Mouse (Mus musculus): Measurements from ENCODE around the gene Ngfr. TPM values are rescaled to one million over a fixed set of nuclear protein-coding genes. Genes with fewer than 3 reads are reported as not detected.

Gene Ngfr
- polyA plus RNA-seq, 1 experiment from 2014 or later = 33.0 TPM

GRCm38 (mm10) chr11:95577776-95578446 lies 9.6 kb downstream of the Ngfr start:
- Histone ChIP-seq H3K27ac (no peak overlapping the region), H3K9me3 (no peaks in the 10 kb centered on the region), H3K4me1 (peaks cover 82% of the 10 kb centered on the region), H3K4me3 (peak overlapping the region; percentile 1; the same call in 1 of the 2 replicates), H3K27me3 (peaks cover 39% of the 10 kb centered on the region), H3K9ac (no peak overlapping the region), H3K36me3 (peaks cover 3% of the 10 kb centered on the region; the same call in 1 of the 2 replicates), H3K4me2 (replicated peaks) (peak overlapping the region; percentile 19; the same call in 1 of the 2 replicates)
- ATAC-seq (ENCODE audit: insufficient number of reproducible peaks, insufficient read depth, low FRiP score, low TSS enrichment) = 0 out of 2 replicates have a peak, but pooled peaks have one; percentile 51
- 25% methylated on average over 39 of the region's 39 CpGs for WGBS

- Histone ChIP-seq H3K9ac (no peak overlapping the region), H3K36me3 (peaks cover 3% of the 10 kb centered on the region; the same call in 1 of the 2 replicates), H3K27me3 (peaks cover 26% of the 10 kb centered on the region), H3K4me1 (peaks cover 80% of the 10 kb centered on the region), H3K27ac (peak overlapping the region; percentile 51; the same call in 1 of the 2 replicates), H3K4me3 (no peak overlapping the region), H3K4me2 (replicated peaks) (0 out of 2 replicates have a peak overlapping the region, but pooled peaks have one; percentile 9), H3K9me3 (no peaks in the 10 kb centered on the region)
- WGBS = 24% methylated on average over 8 of the region's 8 CpGs
- no peak for ATAC-seq (ENCODE audit: insufficient number of reproducible peaks, insufficient read depth, low FRiP score, low TSS enrichment)
Measured at GRCm38 (mm10) chr11:95576299-95576698, 11.2 kb downstream of the Ngfr start.

GRCm38 (mm10) chr11:95575791-95576190 lies 11.7 kb downstream of the Ngfr start:
- Histone ChIP-seq H3K4me3 (no peak overlapping the region), H3K9ac (no peak overlapping the region), H3K4me2 (replicated peaks) (no peak overlapping the region), H3K27me3 (peaks cover 24% of the 10 kb centered on the region), H3K27ac (peak overlapping the region; percentile 1; the same call in 1 of the 2 replicates), H3K36me3 (peaks cover 3% of the 10 kb centered on the region; the same call in 1 of the 2 replicates), H3K4me1 (peaks cover 80% of the 10 kb centered on the region), H3K9me3 (no peaks in the 10 kb centered on the region)
- no peak for ATAC-seq (ENCODE audit: insufficient number of reproducible peaks, insufficient read depth, low FRiP score, low TSS enrichment)
- WGBS = 7% methylated on average over 13 of the region's 13 CpGs

GRCm38 (mm10) chr11:95574786-95575334 lies 12.7 kb downstream of the Ngfr start:
- Histone ChIP-seq H3K9ac (no peak overlapping the region), H3K9me3 (no peaks in the 10 kb centered on the region), H3K4me3 (no peak overlapping the region), H3K27ac (0 out of 2 replicates have a peak overlapping the region, but pooled peaks have one; percentile 1), H3K36me3 (peaks cover 3% of the 10 kb centered on the region; the same call in 1 of the 2 replicates), H3K4me2 (replicated peaks) (no peak overlapping the region), H3K4me1 (peaks cover 75% of the 10 kb centered on the region), H3K27me3 (peaks cover 16% of the 10 kb centered on the region)
- WGBS = 84% methylated on average over 6 of the region's 6 CpGs
- ATAC-seq (ENCODE audit: insufficient number of reproducible peaks, insufficient read depth, low FRiP score, low TSS enrichment) = no peak

GRCm38 (mm10) chr11:95572227-95572626 lies 15.3 kb downstream of the Ngfr start:
- ATAC-seq (ENCODE audit: insufficient number of reproducible peaks, insufficient read depth, low FRiP score, low TSS enrichment) = no peak
- Histone ChIP-seq H3K4me3 (no peak overlapping the region), H3K9ac (no peak overlapping the region), H3K4me1 (peaks cover 74% of the 10 kb centered on the region), H3K9me3 (no peaks in the 10 kb centered on the region), H3K36me3 (peaks cover 3% of the 10 kb centered on the region; the same call in 1 of the 2 replicates), H3K27me3 (0 out of 2 replicates have a peak, but pooled peaks cover 3% of the 10 kb centered on the region), H3K4me2 (replicated peaks) (peak overlapping the region; percentile 8; the same call in 1 of the 2 replicates), H3K27ac (0 out of 2 replicates have a peak overlapping the region, but pooled peaks have one; percentile 20)
- WGBS = 47% methylated on average over 3 of the region's 3 CpGs

- 15% methylated on average over 9 of the region's 9 CpGs for WGBS
- H3K27me3 ChIP-seq = 0 out of 2 replicates have a peak, but pooled peaks cover 3% of the 10 kb centered on the region
Measured at GRCm38 (mm10) chr11:95571755-95572154, 15.8 kb downstream of the Ngfr start.

GRCm38 (mm10) chr11:95570827-95571619 lies 16.5 kb downstream of the Ngfr start:
- H3K36me3 ChIP-seq = peaks cover 3% of the 10 kb centered on the region; the same call in 1 of the 2 replicates
- 0 out of 2 replicates have a peak, but pooled peaks have one; percentile 4 for ATAC-seq (ENCODE audit: insufficient number of reproducible peaks, insufficient read depth, low FRiP score, low TSS enrichment)
- H3K27ac ChIP-seq = no peak overlapping the region
- WGBS = 50% methylated on average over 25 of the region's 25 CpGs
- H3K4me3 ChIP-seq = no peak overlapping the region
- no peaks in the 10 kb centered on the region for H3K9me3 ChIP-seq
- H3K4me1 ChIP-seq = peaks cover 70% of the 10 kb centered on the region
- H3K27me3 ChIP-seq = 0 out of 2 replicates have a peak, but pooled peaks cover 3% of the 10 kb centered on the region
- no peak overlapping the region for H3K9ac ChIP-seq
- H3K4me2 ChIP-seq (replicated peaks) = 0 out of 2 replicates have a peak overlapping the region, but pooled peaks have one; percentile 8

More at GRCm38 (mm10) chr11:95571755-95572154, 15.8 kb downstream of the Ngfr start:
- H3K36me3 ChIP-seq = peaks cover 3% of the 10 kb centered on the region; the same call in 1 of the 2 replicates
- peak overlapping the region; percentile 8; the same call in 1 of the 2 replicates for H3K4me2 ChIP-seq (replicated peaks)
- H3K4me3 ChIP-seq = no peak overlapping the region
- H3K9ac ChIP-seq = no peak overlapping the region
- H3K27ac ChIP-seq = 0 out of 2 replicates have a peak overlapping the region, but pooled peaks have one; percentile 20
- no peak for ATAC-seq (ENCODE audit: insufficient number of reproducible peaks, insufficient read depth, low FRiP score, low TSS enrichment)
- H3K9me3 ChIP-seq = no peaks in the 10 kb centered on the region
- peaks cover 74% of the 10 kb centered on the region for H3K4me1 ChIP-seq

GRCm38 (mm10) chr11:95569908-95570307 lies 17.6 kb downstream of the Ngfr start:
- Histone ChIP-seq H3K4me2 (replicated peaks) (no peak overlapping the region), H3K36me3 (peaks cover 3% of the 10 kb centered on the region; the same call in 1 of the 2 replicates), H3K27me3 (0 out of 2 replicates have a peak, but pooled peaks cover 3% of the 10 kb centered on the region), H3K9me3 (no peaks in the 10 kb centered on the region), H3K9ac (no peak overlapping the region), H3K4me3 (no peak overlapping the region), H3K4me1 (peaks cover 65% of the 10 kb centered on the region), H3K27ac (no peak overlapping the region)
- no peak for ATAC-seq (ENCODE audit: insufficient number of reproducible peaks, insufficient read depth, low FRiP score, low TSS enrichment)
- WGBS = 72% methylated on average over 6 of the region's 6 CpGs

- Histone ChIP-seq H3K27ac (peak overlapping the region; percentile 50; the same call in 1 of the 2 replicates), H3K27me3 (0 out of 2 replicates have a peak, but pooled peaks cover 3% of the 10 kb centered on the region), H3K9me3 (0 out of 2 replicates have a peak, but pooled peaks cover 4% of the 10 kb centered on the region), H3K9ac (no peak overlapping the region), H3K4me2 (replicated peaks) (no peak overlapping the region), H3K4me3 (no peak overlapping the region), H3K36me3 (no peaks in the 10 kb centered on the region), H3K4me1 (peaks cover 62% of the 10 kb centered on the region)
- WGBS = 62% methylated on average over 8 of the region's 8 CpGs
- ATAC-seq (ENCODE audit: insufficient number of reproducible peaks, insufficient read depth, low FRiP score, low TSS enrichment) = no peak
Measured at GRCm38 (mm10) chr11:95567936-95568715, 19.4 kb downstream of the Ngfr start.

GRCm38 (mm10) chr11:95567366-95567765 lies 20.2 kb downstream of the Ngfr start:
- Histone ChIP-seq H3K27me3 (0 out of 2 replicates have a peak, but pooled peaks cover 3% of the 10 kb centered on the region), H3K4me1 (peaks cover 56% of the 10 kb centered on the region), H3K4me3 (no peak overlapping the region), H3K9me3 (0 out of 2 replicates have a peak, but pooled peaks cover 4% of the 10 kb centered on the region), H3K9ac (no peak overlapping the region), H3K4me2 (replicated peaks) (no peak overlapping the region), H3K27ac (peak overlapping the region; percentile 50), H3K36me3 (no peaks in the 10 kb centered on the region)
- 50% methylated on average over 6 of the region's 6 CpGs for WGBS
- ATAC-seq (ENCODE audit: insufficient number of reproducible peaks, insufficient read depth, low FRiP score, low TSS enrichment) = no peak
